Mouse (Mus musculus): ENCODE measurements around the gene Tenm4.

The Tenm4 gene

GRCm38 (mm10) chr7:96240661-96241060 is 69.6 kb downstream of the Tenm4 start:
- no peak for DNase-seq (ENCODE audit: extremely low read depth, low read depth, low spot score)

- DNase-seq (ENCODE audit: extremely low read depth, low read depth, low spot score), result no peak
Observed at GRCm38 (mm10) chr7:96242328-96243185, 71.5 kb downstream of the Tenm4 start.

DNA sequence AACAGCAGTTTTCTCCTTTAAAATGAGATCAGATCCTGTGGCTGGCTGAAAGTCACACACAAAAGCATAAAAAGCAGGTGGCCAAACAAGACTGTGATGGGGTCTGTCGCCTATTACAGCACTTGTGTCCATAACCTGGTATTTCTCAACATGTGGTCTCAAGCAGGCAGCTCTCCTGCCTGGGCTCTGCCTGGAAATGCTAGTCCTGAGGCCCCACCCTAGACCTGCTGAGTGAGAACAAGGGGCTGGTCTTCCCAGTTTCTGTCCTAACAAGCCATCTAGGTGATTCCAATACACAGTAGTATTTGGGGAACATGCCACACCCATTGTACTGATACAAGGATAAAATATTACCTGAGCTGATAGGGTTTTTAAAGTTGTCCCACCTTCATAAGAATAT is 73.8 kb downstream of the Tenm4 start:
- no peak for DNase-seq (ENCODE audit: extremely low read depth, low read depth, low spot score)

GRCm38 (mm10) chr7:96259630-96260029 is 88.6 kb downstream of the Tenm4 start:
- no peak for DNase-seq (ENCODE audit: extremely low read depth, low read depth, low spot score)

- no peak for DNase-seq (ENCODE audit: extremely low read depth, low read depth, low spot score)
Observed at GRCm38 (mm10) chr7:96262182-96262581, 91.1 kb downstream of the Tenm4 start.

- DNase-seq (ENCODE audit: extremely low read depth, low read depth, low spot score), result no peak
Observed at GRCm38 (mm10) chr7:96265941-96266340, 94.9 kb downstream of the Tenm4 start.

DNA sequence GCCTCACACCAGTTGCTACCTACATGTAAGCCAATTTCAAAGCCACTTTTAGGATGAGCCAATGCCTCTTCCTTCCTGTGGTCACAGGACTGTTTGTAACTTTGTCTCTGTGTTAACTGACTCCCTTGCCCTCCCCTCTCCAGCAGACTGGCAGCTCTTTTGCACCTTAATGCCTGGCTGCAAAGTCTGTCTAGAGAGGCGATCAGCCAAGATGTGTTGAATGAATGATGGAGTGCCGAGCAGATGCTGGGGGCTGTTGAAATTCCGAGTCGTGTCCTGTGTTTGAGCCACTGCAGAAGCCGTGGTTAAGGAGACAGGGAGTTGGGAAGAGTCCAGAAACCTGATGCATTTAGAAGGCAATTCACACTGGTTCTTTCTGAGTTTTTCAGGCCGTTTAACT is 96.2 kb downstream of the Tenm4 start:
- DNase-seq (ENCODE audit: extremely low read depth, low read depth, low spot score), result no peak

GRCm38 (mm10) chr7:96270684-96271083 is 99.6 kb downstream of the Tenm4 start:
- DNase-seq (ENCODE audit: extremely low read depth, low read depth, low spot score), result no peak

DNA sequence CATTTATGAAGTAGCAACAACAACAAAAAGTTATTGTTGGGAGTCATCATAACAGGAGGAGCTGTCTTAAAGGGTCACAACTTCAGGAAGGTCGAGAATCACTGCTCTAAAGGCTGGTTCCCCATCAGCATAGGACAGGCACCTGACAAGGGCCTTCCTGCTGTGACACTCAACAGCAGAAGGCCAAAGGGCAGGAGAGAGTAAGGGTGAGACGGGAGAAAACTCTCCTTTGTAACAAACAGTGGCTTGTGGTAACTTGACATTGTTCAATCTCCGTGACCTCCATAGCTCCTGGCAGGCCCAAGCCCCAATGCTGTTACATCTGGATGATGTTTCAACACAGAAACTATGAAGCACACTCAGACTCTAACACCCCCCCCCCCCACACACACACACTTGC is 101.0 kb downstream of the Tenm4 start:
- no peak for DNase-seq (ENCODE audit: extremely low read depth, low read depth, low spot score)

GRCm38 (mm10) chr7:96274486-96274885 is 103.4 kb downstream of the Tenm4 start:
- no peak for DNase-seq (ENCODE audit: extremely low read depth, low read depth, low spot score)

DNA sequence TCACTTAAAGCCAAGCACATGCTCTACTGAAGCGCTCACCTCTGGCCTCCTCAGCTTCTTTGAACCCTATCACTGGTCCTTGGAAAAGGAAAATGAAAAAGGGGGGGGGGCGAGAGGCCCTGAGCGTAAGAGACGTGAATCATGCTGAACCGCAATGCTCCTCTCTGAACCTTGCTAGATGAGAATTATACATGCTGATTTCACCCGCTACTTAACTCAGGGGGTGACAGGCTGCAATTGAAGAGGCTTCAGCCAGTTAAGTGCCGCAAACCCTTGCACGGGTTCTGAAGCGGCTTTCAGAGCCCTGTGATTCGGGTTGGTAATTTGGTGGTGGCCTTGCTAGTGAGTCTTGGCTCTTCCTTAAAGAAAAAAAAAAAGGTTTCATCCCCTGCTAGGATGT is 106.5 kb downstream of the Tenm4 start:
- no peak for DNase-seq (ENCODE audit: extremely low read depth, low read depth, low spot score)

- no peak for DNase-seq (ENCODE audit: extremely low read depth, low read depth, low spot score)
Observed at GRCm38 (mm10) chr7:96278378-96278777, 107.3 kb downstream of the Tenm4 start.

DNA sequence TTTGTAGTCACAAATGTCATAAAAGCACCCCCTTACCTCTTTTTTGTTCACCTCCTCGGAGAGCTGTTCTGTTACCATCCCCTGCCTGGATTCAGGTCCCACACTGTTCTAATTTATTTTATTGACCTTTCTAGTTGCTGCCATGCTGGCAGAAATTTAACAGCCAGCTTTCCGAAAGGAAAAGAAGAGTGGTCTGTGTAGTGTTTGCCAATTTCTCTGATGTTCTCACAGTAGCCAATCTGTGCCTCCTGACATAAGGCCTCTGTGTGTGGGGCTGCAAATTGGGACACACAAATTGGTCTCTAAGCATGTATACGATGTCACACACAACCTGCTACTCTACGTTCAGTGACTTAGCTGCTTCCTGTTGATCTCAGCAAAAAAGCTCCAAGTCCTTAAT is 109.7 kb downstream of the Tenm4 start:
- no peak for DNase-seq (ENCODE audit: extremely low read depth, low read depth, low spot score)

DNA sequence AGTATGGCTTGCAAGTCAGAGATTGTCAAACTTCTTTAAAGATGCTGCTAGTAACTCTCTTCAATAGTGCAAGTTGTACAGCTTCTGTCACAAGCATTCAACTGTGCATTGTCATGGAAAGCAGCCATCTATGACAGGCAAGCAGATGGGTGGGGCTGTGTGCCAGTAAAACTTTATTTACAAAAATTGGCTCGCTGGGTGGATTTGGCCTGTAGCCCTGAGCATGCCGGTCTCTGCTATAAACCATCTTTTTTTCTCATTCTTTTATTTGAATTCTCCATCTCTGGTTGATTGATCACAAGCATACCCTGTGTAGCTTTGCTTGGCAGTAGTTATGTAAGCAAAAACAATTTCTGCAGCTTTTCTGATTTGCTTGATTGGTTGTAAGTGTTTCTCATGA is 119.5 kb downstream of the Tenm4 start:
- no peak for DNase-seq (ENCODE audit: extremely low read depth, low read depth, low spot score)

DNA sequence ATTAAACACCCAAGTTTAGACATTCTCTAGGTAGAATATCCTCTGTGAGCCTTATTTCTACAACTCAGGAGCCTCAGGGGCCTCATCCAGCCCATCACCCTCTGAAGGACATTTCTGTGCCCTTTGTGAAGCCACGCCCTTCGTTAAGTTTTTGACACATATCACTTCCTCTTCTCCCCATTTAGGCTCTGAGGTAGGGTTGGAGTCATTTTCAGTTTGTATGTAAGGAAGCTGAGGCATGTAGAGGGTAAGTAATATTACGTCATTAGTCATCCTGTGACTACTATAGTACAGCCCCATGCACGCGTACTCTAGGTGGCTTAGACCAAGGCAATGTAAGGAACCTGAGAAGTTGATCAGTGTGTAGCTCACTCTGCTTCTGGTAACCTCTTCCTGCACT is 124.9 kb downstream of the Tenm4 start:
- DNase-seq (ENCODE audit: extremely low read depth, low read depth, low spot score), result no peak

DNA sequence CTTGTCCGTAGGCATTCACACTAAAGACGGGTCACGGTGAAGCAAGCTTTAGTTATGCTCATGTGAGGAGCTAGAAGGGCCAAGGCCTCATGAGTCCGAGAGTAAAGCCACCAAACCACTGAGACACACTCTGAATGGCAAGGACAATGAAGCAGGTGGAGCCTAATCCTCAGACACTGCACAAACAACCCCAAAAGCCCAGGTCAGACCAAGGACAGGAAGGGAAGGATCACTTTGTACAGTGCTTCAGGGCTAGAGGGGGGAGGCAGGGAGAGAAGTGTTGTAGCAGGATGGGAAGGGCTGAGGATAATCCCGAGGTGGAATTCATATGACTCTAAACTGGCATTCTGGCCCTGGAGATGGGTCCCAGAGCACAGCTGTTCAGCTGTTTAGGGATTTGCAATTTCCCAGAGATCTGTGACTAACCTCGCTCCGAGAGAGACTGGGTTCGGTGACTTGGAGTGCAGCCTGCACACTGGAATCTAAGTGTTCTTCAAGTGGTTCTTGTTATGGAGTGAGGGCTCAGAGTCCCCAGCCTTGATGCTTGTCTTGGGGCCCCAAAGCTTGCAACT is 129.9 kb downstream of the Tenm4 start:
- DNase-seq (ENCODE audit: extremely low read depth, low read depth, low spot score), result no peak

GRCm38 (mm10) chr7:96301813-96302212 is 130.8 kb downstream of the Tenm4 start:
- no peak for DNase-seq (ENCODE audit: extremely low read depth, low read depth, low spot score)

GRCm38 (mm10) chr7:96303963-96304362 is 132.9 kb downstream of the Tenm4 start:
- no peak for DNase-seq (ENCODE audit: extremely low read depth, low read depth, low spot score)

DNA sequence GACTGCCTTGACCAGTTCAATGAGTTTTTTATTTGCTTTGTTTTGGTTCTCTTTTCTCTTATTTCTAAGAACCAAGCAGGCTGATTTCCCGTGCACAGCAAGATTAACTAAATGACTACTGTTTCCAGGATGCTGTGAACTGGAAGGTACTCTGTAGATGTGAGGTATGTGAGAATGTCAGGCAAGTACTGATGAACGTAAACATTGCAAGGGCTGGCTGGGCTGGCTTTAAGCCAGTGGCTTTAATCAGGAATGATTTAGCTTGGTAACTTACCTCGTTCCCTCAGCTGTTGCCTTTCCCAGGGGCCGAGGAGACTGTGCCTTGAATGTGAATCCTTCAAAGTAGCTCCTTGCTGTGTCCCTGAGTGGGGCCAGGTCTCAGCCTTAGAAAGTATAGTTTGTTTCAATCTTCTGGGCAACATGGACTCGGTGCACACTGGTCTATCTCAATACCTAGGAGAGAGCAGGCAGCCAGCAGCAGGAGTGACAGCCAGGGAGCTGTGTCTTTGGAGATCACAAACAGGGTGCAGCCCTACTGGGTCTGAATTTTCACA is 134.4 kb downstream of the Tenm4 start:
- DNase-seq (ENCODE audit: extremely low read depth, low read depth, low spot score), result no peak

- DNase-seq (ENCODE audit: extremely low read depth, low read depth, low spot score), result no peak
Observed at GRCm38 (mm10) chr7:96308106-96308505, 137.1 kb downstream of the Tenm4 start.

DNA sequence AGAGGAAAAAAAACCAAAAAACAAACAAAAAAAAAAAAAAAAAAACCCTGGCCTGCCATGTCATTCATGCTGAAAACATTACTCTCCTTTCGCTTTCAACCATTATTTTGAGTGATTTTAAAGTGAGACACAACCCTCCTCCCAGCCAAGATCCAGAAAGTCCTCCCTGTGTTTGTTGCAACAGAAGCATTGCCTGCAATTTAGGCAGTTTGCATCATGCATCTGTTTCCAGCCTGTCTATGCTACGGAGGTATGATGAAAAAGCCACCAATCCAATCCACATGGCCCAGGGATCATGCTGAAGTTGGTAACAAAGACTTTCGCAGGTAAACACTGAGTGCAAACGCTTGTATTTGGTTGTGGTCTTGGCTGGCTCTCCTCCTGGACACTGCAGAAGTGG is 158.3 kb downstream of the Tenm4 start:
- no peak for DNase-seq (ENCODE audit: extremely low read depth, low read depth, low spot score)

DNA sequence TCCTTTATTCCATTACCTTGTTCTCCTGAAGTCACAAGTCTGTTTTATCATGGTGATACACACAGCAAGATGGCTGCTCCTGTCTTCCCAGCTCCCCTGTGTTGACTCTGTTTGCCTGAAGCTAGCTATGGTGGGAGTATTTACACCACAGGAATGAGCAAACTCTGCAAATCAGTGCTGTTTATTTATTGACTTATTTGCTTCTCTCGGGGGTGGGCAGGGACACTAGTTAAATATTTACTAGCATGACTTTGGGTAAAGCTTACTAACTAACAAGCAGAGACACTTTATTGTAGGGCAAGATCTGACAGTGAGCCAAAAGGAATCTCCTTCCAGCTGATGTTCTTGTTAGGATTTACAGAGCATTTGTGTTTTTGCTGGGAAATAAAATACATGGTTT is 160.1 kb downstream of the Tenm4 start:
- DNase-seq (ENCODE audit: extremely low read depth, low read depth, low spot score), result no peak

Data from fat pad, adult 2 months (tissue).